Mouse (Mus musculus): ENCODE results near the gene Mto1.
"Not testable (repeated sequence)": the region's sequence is repeated elsewhere in the genome, so short reads cannot be mapped to it uniquely, and the experiment has no call there.

Mto1 gene

GRCm38 (mm10) chr9:78480706-78481358 is 32.8 kb downstream of the Mto1 start:
- TF ChIP-seq NANOG (IDR thresholded peaks at IDR 0.05; ENCODE audit: borderline replicate concordance, low read length), result no peak
- TF ChIP-seq POU5F1 (IDR thresholded peaks at IDR 0.05; ENCODE audit: borderline replicate concordance, low read length), result no peak
- no peak for TF ChIP-seq CTCF (conservative IDR thresholded peaks at IDR 0.05; ENCODE audit: low read length)

GRCm38 (mm10) chr9:78481423-78482331 is 33.7 kb downstream of the Mto1 start:
- TF ChIP-seq POU5F1 (IDR thresholded peaks at IDR 0.05; ENCODE audit: borderline replicate concordance, low read length) (no peak), CTCF (conservative IDR thresholded peaks at IDR 0.05; ENCODE audit: low read length) (no peak)
- Histone ChIP-seq H3K36me3 (ENCODE audit: insufficient read depth, low read length) (peaks cover 45% of the 10 kb centered on the region), H3K9me3 (ENCODE audit: low read length) (no peaks in the 10 kb centered on the region), H3K4me3 (replicated peaks; ENCODE audit: low read length) (peak overlapping the region; percentile 96), H3K4me1 (replicated peaks; ENCODE audit: low read depth, low read length) (peaks cover 39% of the 10 kb centered on the region), H3K27me3 (ENCODE audit: insufficient read depth, low read length) (no peaks in the 10 kb centered on the region)

More at GRCm38 (mm10) chr9:78480706-78481358, 32.8 kb downstream of the Mto1 start:
- Histone ChIP-seq H3K4me3 (replicated peaks; ENCODE audit: low read length) (peak overlapping the region; percentile 96), H3K36me3 (ENCODE audit: insufficient read depth, low read length) (peaks cover 52% of the 10 kb centered on the region), H3K9me3 (ENCODE audit: low read length) (no peaks in the 10 kb centered on the region), H3K4me1 (replicated peaks; ENCODE audit: low read depth, low read length) (peaks cover 32% of the 10 kb centered on the region), H3K27me3 (ENCODE audit: insufficient read depth, low read length) (no peaks in the 10 kb centered on the region)

- TF ChIP-seq NANOG (IDR thresholded peaks at IDR 0.05; ENCODE audit: borderline replicate concordance, low read length) (no peak), CTCF (conservative IDR thresholded peaks at IDR 0.05; ENCODE audit: low read length) (no peak), POU5F1 (IDR thresholded peaks at IDR 0.05; ENCODE audit: borderline replicate concordance, low read length) (no peak)
- H3K27me3 ChIP-seq (ENCODE audit: insufficient read depth, low read length), result no peaks in the 10 kb centered on the region
- peak overlapping the region; percentile 88 for H3K4me3 ChIP-seq (replicated peaks; ENCODE audit: low read length)
- peaks cover 38% of the 10 kb centered on the region for H3K36me3 ChIP-seq (ENCODE audit: insufficient read depth, low read length)
- H3K4me1 ChIP-seq (replicated peaks; ENCODE audit: low read depth, low read length), result peaks cover 45% of the 10 kb centered on the region
- H3K9me3 ChIP-seq (ENCODE audit: low read length), result no peaks in the 10 kb centered on the region
Observed at GRCm38 (mm10) chr9:78482386-78482785, 34.4 kb downstream of the Mto1 start.

DNA sequence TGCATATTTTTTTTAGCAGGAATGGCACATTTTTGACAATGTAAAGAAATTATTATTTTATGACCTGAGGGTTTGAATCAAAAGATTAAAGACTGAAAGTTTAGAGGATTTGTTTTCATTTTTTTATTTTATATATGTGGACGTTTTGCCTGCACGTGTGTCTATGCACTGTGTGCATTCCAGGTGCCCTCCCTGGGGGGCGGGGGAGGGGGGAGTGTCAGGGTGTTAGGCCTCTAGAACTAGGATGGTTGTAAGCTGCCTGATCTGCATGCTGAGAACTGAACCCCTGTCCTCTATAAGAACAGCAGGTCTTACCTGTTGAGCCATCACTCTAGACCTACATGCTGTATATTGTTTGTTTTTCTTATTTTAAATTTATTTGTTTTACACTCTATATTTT is 36.7 kb downstream of the Mto1 start:
- Histone ChIP-seq H3K27me3 (ENCODE audit: insufficient read depth, low read length) (no peaks in the 10 kb centered on the region), H3K36me3 (ENCODE audit: insufficient read depth, low read length) (peaks cover 16% of the 10 kb centered on the region), H3K4me3 (replicated peaks; ENCODE audit: low read length) (no peak overlapping the region), H3K9me3 (ENCODE audit: low read length) (no peaks in the 10 kb centered on the region), H3K4me1 (replicated peaks; ENCODE audit: low read depth, low read length) (peaks cover 60% of the 10 kb centered on the region)
- TF ChIP-seq NANOG (IDR thresholded peaks at IDR 0.05; ENCODE audit: borderline replicate concordance, low read length) (no peak), POU5F1 (IDR thresholded peaks at IDR 0.05; ENCODE audit: borderline replicate concordance, low read length) (no peak), CTCF (conservative IDR thresholded peaks at IDR 0.05; ENCODE audit: low read length) (no peak)

DNA sequence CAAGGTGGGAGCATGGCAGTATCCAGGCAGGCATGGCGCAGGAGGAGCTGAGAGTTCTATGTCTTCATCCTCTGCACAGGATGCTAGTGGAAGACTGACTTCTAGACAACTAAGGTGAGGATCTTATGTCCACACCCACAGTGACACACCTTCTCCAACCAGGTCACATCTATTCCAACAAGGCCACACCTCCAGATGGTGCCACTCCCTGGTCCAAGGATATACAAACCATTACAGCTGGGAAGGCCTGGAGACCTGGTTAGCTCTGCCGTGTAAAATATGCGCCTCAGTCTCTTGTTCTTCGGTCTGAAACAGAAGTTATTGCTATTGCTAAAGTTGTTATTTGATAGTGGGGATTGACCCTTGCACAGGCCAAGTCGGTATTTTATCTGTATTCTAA is 40.0 kb downstream of the Mto1 start:
- H3K9me3 ChIP-seq (ENCODE audit: low read length); H3K27me3 ChIP-seq (ENCODE audit: insufficient read depth, low read length); H3K36me3 ChIP-seq (ENCODE audit: insufficient read depth, low read length): not testable (repeated sequence)
- Histone ChIP-seq H3K4me3 (replicated peaks; ENCODE audit: low read length) (peak overlapping the region; percentile 83), H3K4me1 (replicated peaks; ENCODE audit: low read depth, low read length) (peaks cover 68% of the 10 kb centered on the region)

DNA sequence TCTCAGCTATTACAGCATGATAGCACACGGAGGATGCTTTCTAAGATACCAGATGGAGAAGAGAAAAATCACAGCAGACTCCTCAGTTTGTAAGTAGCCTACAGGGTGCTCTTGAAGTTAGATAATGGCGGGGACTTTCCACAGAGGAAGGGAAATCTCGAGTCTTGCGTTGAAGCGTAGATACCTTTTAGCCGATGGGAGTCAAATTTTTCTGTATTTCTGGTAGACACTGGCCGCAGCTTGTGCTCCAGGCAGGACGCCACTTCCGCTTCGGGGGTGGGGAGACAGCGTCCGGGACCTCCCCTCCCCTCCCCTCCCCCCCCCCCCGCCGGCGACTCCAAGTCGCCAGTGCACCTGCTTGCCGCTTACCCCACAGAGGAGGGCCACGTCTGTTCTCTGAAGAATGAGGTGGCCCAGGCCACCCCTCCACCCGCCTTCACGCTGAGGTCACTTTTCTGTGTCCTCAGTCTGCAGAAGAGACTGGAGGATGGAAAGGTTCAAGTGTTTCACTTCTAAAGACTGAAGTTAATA is 40.9 kb downstream of the Mto1 start, which contains the start of gene Eef1a1:
Gene Eef1a1, minus strand, starts transcription at position 262 of the 531 bp plus-strand sequence.
- H3K4me3 ChIP-seq (replicated peaks; ENCODE audit: low read length), result peak within 1 kb of the TSS; percentile 83

GRCm38 (mm10) chr9:78491169-78491568 is 43.2 kb downstream of the Mto1 start:
- Histone ChIP-seq H3K27me3 (ENCODE audit: insufficient read depth, low read length) (no peaks in the 10 kb centered on the region), H3K9me3 (ENCODE audit: low read length) (no peaks in the 10 kb centered on the region), H3K36me3 (ENCODE audit: insufficient read depth, low read length) (no peaks in the 10 kb centered on the region), H3K4me3 (replicated peaks; ENCODE audit: low read length) (no peak overlapping the region), H3K4me1 (replicated peaks; ENCODE audit: low read depth, low read length) (peaks cover 40% of the 10 kb centered on the region)
- TF ChIP-seq CTCF (conservative IDR thresholded peaks at IDR 0.05; ENCODE audit: low read length), result no peak

More for the DNA sequence above, 40.9 kb downstream of the Mto1 start, which contains the start of gene Eef1a1:
- Histone ChIP-seq H3K4me1 (replicated peaks; ENCODE audit: low read depth, low read length) (peaks cover 62% of the 10 kb centered on the region), H3K27me3 (ENCODE audit: insufficient read depth, low read length) (no peaks in the 10 kb centered on the region), H3K9me3 (ENCODE audit: low read length) (no peaks in the 10 kb centered on the region), H3K36me3 (ENCODE audit: insufficient read depth, low read length) (no peaks in the 10 kb centered on the region)
- TF ChIP-seq POU5F1 (IDR thresholded peaks at IDR 0.05; ENCODE audit: borderline replicate concordance, low read length), result no peak

DNA sequence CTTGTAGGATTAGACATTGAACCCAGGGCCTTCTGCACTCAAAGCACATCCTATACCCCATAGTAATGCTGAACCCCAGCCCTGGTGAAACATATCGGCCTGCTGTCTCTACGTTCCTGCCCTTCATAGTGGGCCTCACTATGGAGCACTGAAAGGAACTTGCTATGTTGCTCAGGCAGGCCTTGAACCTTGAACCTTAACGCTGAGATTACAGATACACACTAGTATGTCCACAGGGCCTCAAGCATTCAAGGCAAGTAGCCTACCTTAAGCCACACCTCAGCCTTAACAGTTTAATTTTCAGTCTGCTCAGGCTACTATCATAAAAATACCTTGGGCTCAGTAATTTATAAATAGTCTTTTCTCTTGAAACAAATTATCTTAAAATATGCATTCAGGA is 44.2 kb downstream of the Mto1 start:
- H3K36me3 ChIP-seq (ENCODE audit: insufficient read depth, low read length), result no peaks in the 10 kb centered on the region
- no peak for TF ChIP-seq CTCF (conservative IDR thresholded peaks at IDR 0.05; ENCODE audit: low read length)
- no peak for TF ChIP-seq NANOG (IDR thresholded peaks at IDR 0.05; ENCODE audit: borderline replicate concordance, low read length)
- TF ChIP-seq POU5F1 (IDR thresholded peaks at IDR 0.05; ENCODE audit: borderline replicate concordance, low read length), result no peak
- no peaks in the 10 kb centered on the region for H3K9me3 ChIP-seq (ENCODE audit: low read length)
- no peaks in the 10 kb centered on the region for H3K27me3 ChIP-seq (ENCODE audit: insufficient read depth, low read length)
- H3K4me1 ChIP-seq (replicated peaks; ENCODE audit: low read depth, low read length), result peaks cover 31% of the 10 kb centered on the region
- no peak overlapping the region for H3K4me3 ChIP-seq (replicated peaks; ENCODE audit: low read length)

Measured in E14TG2a.4 (cell line).